Mouse (Mus musculus) limb, embryonic 11.5 days (tissue): Measurements from ENCODE around the gene Slfn1. TPM values are rescaled to one million over a fixed set of nuclear protein-coding genes. Genes with fewer than 3 reads are reported as not detected.
"Not testable (repeated sequence)": the region's sequence is repeated elsewhere in the genome, so short reads cannot be mapped to it uniquely, and the experiment has no call there.

Source experiments
- ATAC-seq: fragments of 200-750 bp; cut with Nextera tagmentation; 2 replicates; pipeline ENCODE4 v1.8.0; 2017; ENCODE audit warnings: low read depth; ENCODE audit not compliant: insufficient number of reproducible peaks, low FRiP score, low TSS enrichment
- DNase-seq: peaks from one replicate; pipeline ENCODE4 v3.0.0-alpha.2; 2015; ENCODE audit warnings: low spot score
- H3K27ac ChIP-seq: fragments of 300-500 bp; sonication (generic); replicated peaks from 2 replicates; pipeline ENCODE4 v1.5.1; 2014; ENCODE audit warnings: low read depth, mild to moderate bottlenecking, low read length
- H3K27me3 ChIP-seq: fragments of 300-500 bp; sonication (generic); 2 replicates; pipeline ENCODE4 v1.6.1; 2014; ENCODE audit warnings: mild to moderate bottlenecking, low read length, mixed read lengths; ENCODE audit not compliant: control insufficient read depth, insufficient read depth
- H3K36me3 ChIP-seq: fragments of 300-500 bp; sonication (generic); 2 replicates; pipeline ENCODE4 v1.6.1; 2014; ENCODE audit warnings: mild to moderate bottlenecking, low read length, moderate library complexity, mixed read lengths; ENCODE audit not compliant: control insufficient read depth, insufficient read depth
- H3K4me1 ChIP-seq: fragments of 300-500 bp; sonication (generic); 2 replicates; pipeline ENCODE4 v1.6.1; 2014; ENCODE audit warnings: low read length, mixed read lengths; ENCODE audit not compliant: control insufficient read depth, insufficient read depth
- H3K4me2 ChIP-seq: fragments of 300-500 bp; sonication (generic); 2 replicates; pipeline ENCODE4 v1.6.1; 2014; ENCODE audit warnings: low read depth, mild to moderate bottlenecking, moderate library complexity; ENCODE audit not compliant: severe bottlenecking
- H3K4me3 ChIP-seq: fragments of 300-500 bp; sonication (generic); 2 replicates; pipeline ENCODE4 v1.5.1; 2014; ENCODE audit warnings: low read depth, low read length
- H3K9ac ChIP-seq: fragments of 300-500 bp; sonication (generic); 2 replicates; pipeline ENCODE4 v1.6.1; 2014; ENCODE audit warnings: mild to moderate bottlenecking, low read length
- H3K9me3 ChIP-seq: fragments of 300-500 bp; sonication (generic); 2 replicates; pipeline ENCODE4 v1.6.1; 2016; ENCODE audit warnings: low read length; ENCODE audit not compliant: control insufficient read depth
- WGBS: fragments of 180-500 bp; shearing (Covaris S2); extraction: QIAGEN DNeasy Blood & Tissue Kit; methylation state at CpG from one replicate; pipeline ENCODE4 v1.1.7; 2014; 5-methylcytosine and 5-hydroxymethylcytosine counted together
- polyA plus RNA-seq: library from polyadenylated mRNA; unstranded; fragments of >200 nt; fragmentation: Nextera tagmentation; extraction: Ambion mirVana; gene quantifications from 2 replicates; pipeline ENCODE4 v1.2.1, GENCODE M21; 2014

Slfn1 gene
- polyA plus RNA-seq, 1 experiment from 2014 or later: not detected

GRCm38 (mm10) chr11:83148939-83149338 is 32.3 kb downstream of the Slfn1 start:
- not testable (repeated sequence) for H3K9me3 ChIP-seq, H3K9ac ChIP-seq, H3K4me1 ChIP-seq, H3K4me3 ChIP-seq, H3K27me3 ChIP-seq, DNase-seq, H3K4me2 ChIP-seq, H3K36me3 ChIP-seq, H3K27ac ChIP-seq, ATAC-seq
- no CpG with 5 or more reads among the region's 1 CpGs for WGBS

Other genes with a start within 250 kb of the Slfn1 start
- 11.4 and 12.7 TPM in 2 replicates for gene Rffl, start 245.6 kb upstream of the Slfn1 start, polyA plus RNA-seq
- 12.8 and 13.1 TPM in 2 replicates for gene Rad51d, start 226.2 kb upstream of the Slfn1 start, polyA plus RNA-seq
- 0.15 and 0.20 TPM in 2 replicates for gene Fndc8, start 224.7 kb upstream of the Slfn1 start, polyA plus RNA-seq
- gene Nle1, start 208.4 kb upstream of the Slfn1 start, polyA plus RNA-seq: 31.2 and 38.6 TPM in 2 replicates
- 2.2 and 2.5 TPM in 2 replicates for gene Unc45b, start 206.3 kb upstream of the Slfn1 start, polyA plus RNA-seq
- 0.07 and 0.55 TPM in 2 replicates for gene Slfn5, start 165.5 kb upstream of the Slfn1 start, polyA plus RNA-seq
- gene Slfn9, start 125.0 kb upstream of the Slfn1 start, polyA plus RNA-seq: 11.8 and 14.3 TPM in 2 replicates
- gene Slfn8, start 96.0 kb upstream of the Slfn1 start, polyA plus RNA-seq: 0.26 and 0.48 TPM in 2 replicates
- gene Slfn2, start 51.7 kb upstream of the Slfn1 start, polyA plus RNA-seq: 0.85 and 1.1 TPM in 2 replicates
- gene Slfn4, start 58.3 kb downstream of the Slfn1 start, polyA plus RNA-seq: not detected in 2 replicates
- gene Slfn3, start 74.5 kb downstream of the Slfn1 start, polyA plus RNA-seq: 0.31 and 1.0 TPM in 2 replicates
- 0.52 and 0.53 TPM in 2 replicates for gene Slfn14, start 169.9 kb downstream of the Slfn1 start, polyA plus RNA-seq
- gene Ap2b1, start 182.2 kb downstream of the Slfn1 start, polyA plus RNA-seq: 72.1 and 78.9 TPM in 2 replicates
- 13.2 and 15.6 TPM in 2 replicates for gene Pex12, start 185.7 kb downstream of the Slfn1 start, polyA plus RNA-seq